Mouse (Mus musculus) cortical plate, adult 2 months (tissue): Measurements from ENCODE around the gene Senp3. TPM values are rescaled to one million over a fixed set of nuclear protein-coding genes. Genes with fewer than 3 reads are reported as not detected.

Experiments used
- H3K27ac ChIP-seq: fragments of 200-500 bp; 2 replicates; pipeline ENCODE4 v1.5.1; 2012; ENCODE audit warnings: low read length, control low read depth, inconsistent platforms; ENCODE audit not compliant: insufficient read depth
- H3K4me1 ChIP-seq: fragments of 200-500 bp; 2 replicates; pipeline ENCODE4 v1.6.1; 2011; ENCODE audit warnings: low read length; ENCODE audit not compliant: control insufficient read depth, insufficient read depth
- H3K4me3 ChIP-seq: fragments of 200-500 bp; 2 replicates; pipeline ENCODE4 v1.5.1; 2011; ENCODE audit warnings: mild to moderate bottlenecking, low read length, control low read depth; ENCODE audit not compliant: insufficient read depth
- CTCF ChIP-seq: fragments of 200-500 bp; IDR thresholded peaks from 2 replicates; pipeline ENCODE4 v1.5.1; 2011; ENCODE audit warnings: mild to moderate bottlenecking, control low read depth, low read length; ENCODE audit not compliant: insufficient read depth; ENCODE audit errors: extremely low read depth
- POLR2A ChIP-seq: fragments of 200-500 bp; IDR thresholded peaks from 2 replicates; pipeline ENCODE4 v1.6.1; 2011; ENCODE audit warnings: mild to moderate bottlenecking, low read length, control low read depth; ENCODE audit not compliant: insufficient read depth; ENCODE audit errors: extremely low read depth
- polyA plus RNA-seq: library from polyadenylated mRNA; depleted of rRNA; stranded (reverse); fragments of >200 nt; gene quantifications from 2 replicates; pipeline ENCODE4 v1.2.3, GENCODE M21; 2012

The Senp3 gene
- polyA plus RNA-seq, 1 experiment: 133 TPM

DNA sequence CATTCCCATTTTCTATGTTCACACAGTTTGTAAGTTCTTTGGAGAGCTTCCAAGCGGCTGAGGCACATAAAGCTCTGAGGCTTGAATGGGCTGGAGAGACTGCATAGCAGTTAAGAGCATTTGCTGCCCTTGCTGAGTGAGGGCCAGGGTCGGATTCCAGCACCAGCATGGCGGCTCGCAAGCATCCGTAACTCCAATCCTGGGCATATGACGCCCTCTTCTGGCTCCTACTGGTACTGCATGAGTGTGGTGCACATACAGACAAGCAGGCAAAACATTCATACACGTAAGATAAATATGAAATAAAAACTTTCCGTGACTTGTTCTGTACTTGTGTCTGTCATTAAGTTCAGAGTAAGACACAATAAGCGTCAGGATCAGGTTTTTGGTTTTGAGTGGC lies 33.6 kb upstream of the Senp3 start:
- TF ChIP-seq POLR2A: no peak
- peak; percentile 37 for TF ChIP-seq CTCF
- H3K4me3 ChIP-seq: no peak overlapping the region
- peaks cover 2% of the 10 kb centered on the region; the same call in 1 of the 2 replicates for H3K4me1 ChIP-seq
- H3K27ac ChIP-seq: no peak overlapping the region

DNA sequence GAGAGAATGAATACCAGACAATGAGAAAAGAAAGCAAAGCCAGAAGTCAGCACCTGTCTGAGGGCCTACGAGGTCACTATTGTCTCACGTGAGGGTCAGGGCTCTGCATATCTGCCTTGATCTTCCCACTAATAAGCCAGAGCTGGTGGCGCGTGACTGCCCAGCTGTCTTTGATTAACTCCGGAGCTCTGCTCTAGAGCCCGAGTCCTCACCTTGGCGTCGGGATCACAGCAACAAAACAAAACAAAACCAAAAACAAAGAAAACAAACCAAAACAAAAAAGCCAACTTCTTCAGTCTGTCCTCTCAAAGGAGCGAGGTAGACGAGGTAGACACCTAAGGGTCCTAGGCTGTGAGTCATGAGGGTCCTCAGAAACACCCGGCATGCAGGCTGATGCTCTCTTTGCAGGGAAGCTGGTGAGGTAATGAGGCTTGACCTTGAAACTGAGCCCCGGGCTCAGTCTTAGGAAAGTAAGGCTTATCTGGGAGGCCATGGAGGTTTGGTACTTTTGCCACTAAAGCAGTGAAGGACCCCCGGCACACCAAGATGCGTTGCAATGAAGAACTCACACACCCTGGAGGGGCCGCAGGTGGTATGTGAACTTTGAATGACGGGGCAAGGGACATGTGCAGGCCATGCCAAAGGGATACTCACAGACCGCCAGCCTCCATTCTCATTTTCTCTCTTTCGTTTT lies 32.9 kb upstream of the Senp3 start:
- TF ChIP-seq CTCF (no peak), POLR2A (no peak)
- no peak overlapping the region for H3K27ac ChIP-seq
- H3K4me3 ChIP-seq: no peak overlapping the region
- H3K4me1 ChIP-seq: peaks cover 2% of the 10 kb centered on the region; the same call in 1 of the 2 replicates

DNA sequence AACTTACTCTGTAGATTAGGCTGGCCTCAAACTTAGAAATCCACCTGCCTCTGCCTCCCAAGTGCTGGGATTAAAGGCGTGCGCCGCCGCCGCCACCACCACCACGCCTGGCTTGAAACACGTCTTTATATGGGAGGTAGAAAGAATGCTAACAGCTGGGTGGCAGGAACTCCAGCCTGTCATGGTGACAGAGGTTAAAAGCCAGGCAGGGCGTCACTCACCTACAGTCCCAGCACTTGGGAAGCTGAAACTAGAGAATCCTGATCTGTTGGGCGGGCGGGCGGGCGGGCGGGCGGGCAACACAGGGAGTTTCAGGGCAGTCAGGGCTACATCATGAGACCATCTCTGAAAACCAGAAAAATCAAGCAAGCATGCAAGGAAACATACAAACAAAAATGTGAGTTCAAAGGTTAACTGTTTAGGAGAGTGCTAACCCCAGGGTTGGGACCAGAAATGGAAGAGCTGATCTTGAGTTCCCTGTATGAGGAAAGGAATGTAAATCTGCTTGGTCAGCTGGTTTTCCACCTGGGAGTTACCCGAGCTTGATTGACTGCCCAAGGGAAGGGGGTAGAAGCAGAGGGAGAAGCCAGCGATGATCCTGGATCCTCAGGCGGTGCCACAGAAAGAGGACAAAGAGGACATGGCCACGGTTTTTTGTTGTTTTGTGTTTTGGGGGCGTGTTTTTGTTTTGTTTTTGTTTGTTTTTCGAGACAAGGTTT lies 31.2 kb upstream of the Senp3 start:
- TF ChIP-seq POLR2A (no peak), CTCF (no peak)
- peaks cover 2% of the 10 kb centered on the region; the same call in 1 of the 2 replicates for H3K4me1 ChIP-seq
- no peak overlapping the region for H3K4me3 ChIP-seq
- no peak overlapping the region for H3K27ac ChIP-seq

DNA sequence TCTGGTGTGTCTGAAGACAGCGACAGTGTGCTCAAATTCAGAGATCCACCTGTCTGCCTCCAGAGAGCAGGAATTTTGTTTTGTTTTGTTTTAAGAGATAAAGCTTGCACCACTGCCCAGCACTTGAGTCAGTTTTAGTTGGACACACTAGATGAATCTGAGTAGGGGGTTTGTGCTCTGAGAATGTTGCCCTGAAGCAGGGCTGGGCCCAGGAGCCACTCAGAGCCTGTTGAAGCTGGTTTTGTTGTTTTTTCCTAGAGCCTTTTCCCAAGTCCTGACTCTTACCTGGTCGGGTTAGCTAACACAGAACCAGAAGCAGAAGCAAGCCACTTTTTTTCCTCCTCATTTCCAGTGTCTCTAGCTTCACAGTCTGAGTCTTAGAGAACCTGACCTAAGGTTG lies 29.2 kb upstream of the Senp3 start:
- TF ChIP-seq CTCF (no peak), POLR2A (no peak)
- Histone ChIP-seq H3K4me3 (no peak overlapping the region), H3K27ac (no peak overlapping the region), H3K4me1 (peaks cover 2% of the 10 kb centered on the region; the same call in 1 of the 2 replicates)

DNA sequence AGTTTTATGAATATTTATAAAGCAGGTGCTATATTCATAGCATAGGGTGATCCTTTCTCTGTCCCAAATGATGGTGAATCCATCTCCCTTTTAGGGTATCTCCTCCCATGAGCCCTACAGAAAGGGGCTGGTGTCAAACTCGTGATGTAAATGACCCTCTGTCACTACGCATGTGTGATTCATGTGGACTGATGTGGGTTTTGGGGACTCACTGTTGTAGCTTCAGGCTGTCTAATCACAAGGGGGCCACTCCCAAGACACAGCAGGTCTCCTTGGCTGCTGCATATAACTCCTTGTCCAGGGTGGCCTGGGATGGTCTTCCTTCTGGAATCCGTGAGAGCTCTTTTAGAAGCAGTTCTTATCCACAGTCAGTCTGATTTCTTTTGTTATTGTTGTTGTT lies 28.6 kb upstream of the Senp3 start:
- no peak for TF ChIP-seq POLR2A
- TF ChIP-seq CTCF: no peak
- no peaks in the 10 kb centered on the region for H3K4me1 ChIP-seq
- H3K4me3 ChIP-seq: no peak overlapping the region
- no peak overlapping the region for H3K27ac ChIP-seq

DNA sequence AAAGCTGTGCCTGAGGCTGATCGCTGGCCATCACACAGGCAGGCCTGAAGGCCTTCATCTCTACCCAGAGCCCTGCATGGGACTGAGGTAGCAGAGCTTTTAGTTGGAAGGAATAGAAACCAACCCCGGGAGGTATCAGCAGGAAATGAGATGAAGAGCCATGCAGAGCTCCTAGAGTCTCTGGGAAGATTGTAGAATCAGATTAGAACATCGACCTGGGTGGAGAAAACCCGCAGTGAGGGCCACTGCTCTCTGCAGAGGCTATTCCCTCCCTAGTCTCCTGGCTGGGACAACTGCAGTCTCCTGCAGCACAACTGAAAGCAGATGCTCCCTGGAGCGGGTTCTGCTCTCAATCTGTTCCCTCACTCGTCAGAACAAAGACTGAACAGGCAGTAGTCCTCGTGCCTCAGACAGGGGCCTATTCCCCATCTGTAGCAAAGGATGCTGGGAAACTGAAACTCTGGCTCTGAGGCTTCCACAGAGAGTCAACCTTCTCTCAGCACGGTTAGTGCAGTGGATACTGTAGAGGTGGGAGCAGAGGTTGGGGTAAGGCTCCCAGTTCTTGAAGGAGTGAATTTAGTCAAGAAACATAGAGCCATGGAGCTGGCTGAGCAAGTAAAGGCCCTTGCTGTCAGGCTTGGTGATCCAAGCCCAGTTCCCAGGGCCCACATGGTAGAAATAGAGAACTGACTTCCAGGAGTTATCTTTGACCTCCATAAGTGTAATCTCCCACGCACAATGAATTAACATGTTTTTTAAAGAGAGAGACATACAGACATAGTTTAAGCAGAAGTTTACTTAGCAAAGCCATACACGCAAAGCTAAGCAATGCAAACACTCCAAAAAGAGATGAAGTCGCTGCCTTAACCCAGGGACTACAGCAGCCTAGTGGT lies 27.9 kb upstream of the Senp3 start:
- Histone ChIP-seq H3K4me3 (no peak overlapping the region), H3K4me1 (no peaks in the 10 kb centered on the region), H3K27ac (no peak overlapping the region)
- TF ChIP-seq POLR2A (no peak), CTCF (no peak)

DNA sequence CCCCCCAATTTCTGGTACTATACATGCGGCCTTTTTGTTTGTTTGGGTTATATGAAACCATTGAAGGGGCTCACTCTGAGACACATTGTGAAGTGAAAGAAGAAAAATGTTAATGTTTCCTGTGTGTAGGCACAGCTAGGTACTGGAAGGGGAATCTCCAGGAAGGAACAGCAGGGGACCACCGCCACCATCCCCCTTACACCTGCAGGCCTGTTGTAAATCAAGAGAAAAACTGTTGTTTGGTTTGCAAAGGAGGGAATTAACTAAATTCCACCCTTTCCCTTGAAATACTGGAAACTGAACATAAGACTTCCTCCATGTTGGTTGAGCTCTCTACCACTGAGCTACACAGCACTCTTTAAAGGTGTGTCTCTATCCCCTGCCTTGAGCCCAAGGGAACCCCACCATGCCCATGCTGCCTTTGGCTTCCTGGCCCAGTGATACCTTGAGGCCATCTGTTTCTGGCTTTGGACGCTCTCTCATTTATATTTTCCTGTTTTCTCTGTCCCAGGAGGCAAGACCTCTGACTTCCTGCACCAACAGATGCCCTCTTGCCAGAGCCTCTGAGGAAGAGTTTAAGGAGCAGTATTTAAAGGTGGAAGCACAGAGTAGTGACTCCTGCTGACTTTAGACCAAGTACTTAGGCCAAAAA lies 26.9 kb upstream of the Senp3 start:
- Histone ChIP-seq H3K27ac (no peak overlapping the region), H3K4me1 (no peaks in the 10 kb centered on the region), H3K4me3 (no peak overlapping the region)
- no peak for TF ChIP-seq POLR2A
- no peak for TF ChIP-seq CTCF

DNA sequence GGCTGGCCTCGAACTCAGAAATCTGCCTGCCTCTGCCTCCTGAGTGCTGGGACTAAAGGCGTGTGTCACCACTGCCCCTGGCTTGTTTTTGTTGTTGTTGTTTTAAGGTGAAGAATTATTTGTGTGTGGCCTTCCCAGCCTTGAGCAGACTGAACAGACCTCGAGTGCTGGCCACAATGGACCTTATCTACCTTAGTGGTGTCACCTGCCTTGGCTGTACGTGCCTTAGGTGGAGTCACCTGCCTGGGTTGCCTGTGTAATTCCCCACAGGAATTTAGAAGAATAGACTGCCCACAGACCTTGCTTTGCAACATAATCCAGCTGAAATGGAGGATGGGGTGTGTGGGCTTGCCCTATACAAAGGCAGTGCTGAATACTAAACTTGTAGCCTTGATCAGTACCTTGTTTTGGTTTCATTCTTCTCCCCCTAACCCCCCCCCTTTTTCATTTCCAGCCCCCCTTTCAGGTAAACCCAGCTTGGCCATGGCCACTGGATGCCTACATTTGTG lies 26.0 kb upstream of the Senp3 start:
- Histone ChIP-seq H3K4me1 (no peaks in the 10 kb centered on the region), H3K27ac (no peak overlapping the region), H3K4me3 (no peak overlapping the region)
- TF ChIP-seq CTCF: no peak
- no peak for TF ChIP-seq POLR2A

DNA sequence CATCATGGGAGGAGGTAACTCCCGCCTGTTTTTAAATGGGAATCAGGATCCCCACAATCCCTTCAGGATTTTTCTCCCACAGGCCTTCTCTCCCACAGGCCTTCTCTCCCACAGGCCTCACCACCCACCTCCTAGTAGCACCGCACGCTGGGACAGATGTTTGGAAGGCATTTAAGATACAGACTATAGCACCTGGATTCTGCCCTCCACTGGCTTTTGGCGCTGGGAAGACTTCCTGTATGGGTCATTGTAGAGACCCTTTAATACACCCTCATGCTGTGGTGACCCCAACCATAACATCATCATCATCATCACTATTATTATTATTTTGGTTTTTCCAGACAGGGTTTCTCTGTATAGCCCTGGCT lies 25.6 kb upstream of the Senp3 start:
- no peak overlapping the region for H3K27ac ChIP-seq
- no peak overlapping the region for H3K4me3 ChIP-seq
- TF ChIP-seq CTCF (no peak), POLR2A (no peak)
- H3K4me1 ChIP-seq: no peaks in the 10 kb centered on the region
